Mouse (Mus musculus) telencephalon, adult 2 months (tissue): ENCODE data around the gene Adsl.

Source experiments
- DNase-seq: peaks from one replicate; pipeline ENCODE4 v3.0.0-alpha.2; 2011; ENCODE audit warnings: low read depth, low spot score

Gene Adsl

GRCm38 (mm10) chr15:81007339-81007738 lies 59.0 kb downstream of the Adsl start:
- no peak for DNase-seq

- no peak for DNase-seq
Measured at GRCm38 (mm10) chr15:81007905-81008304, 59.6 kb downstream of the Adsl start.

GRCm38 (mm10) chr15:81008689-81009123 lies 60.4 kb downstream of the Adsl start:
- peak; percentile 50 for DNase-seq

- DNase-seq = no peak
Measured at GRCm38 (mm10) chr15:81010114-81010513, 61.8 kb downstream of the Adsl start.

GRCm38 (mm10) chr15:81011523-81011922 lies 63.2 kb downstream of the Adsl start:
- DNase-seq = no peak

GRCm38 (mm10) chr15:81012359-81012758 lies 64.1 kb downstream of the Adsl start:
- no peak for DNase-seq

- no peak for DNase-seq
Measured at GRCm38 (mm10) chr15:81013186-81013585, 64.9 kb downstream of the Adsl start.

GRCm38 (mm10) chr15:81015068-81015744 lies 66.9 kb downstream of the Adsl start:
- no peak for DNase-seq

- DNase-seq = no peak
Measured at GRCm38 (mm10) chr15:81016488-81016887, 68.2 kb downstream of the Adsl start.

- no peak for DNase-seq
Measured at GRCm38 (mm10) chr15:81017308-81017707, 69.0 kb downstream of the Adsl start.
